8 mouse cellular contexts compared by ENCODE assay signal in the genomic region with DNA sequence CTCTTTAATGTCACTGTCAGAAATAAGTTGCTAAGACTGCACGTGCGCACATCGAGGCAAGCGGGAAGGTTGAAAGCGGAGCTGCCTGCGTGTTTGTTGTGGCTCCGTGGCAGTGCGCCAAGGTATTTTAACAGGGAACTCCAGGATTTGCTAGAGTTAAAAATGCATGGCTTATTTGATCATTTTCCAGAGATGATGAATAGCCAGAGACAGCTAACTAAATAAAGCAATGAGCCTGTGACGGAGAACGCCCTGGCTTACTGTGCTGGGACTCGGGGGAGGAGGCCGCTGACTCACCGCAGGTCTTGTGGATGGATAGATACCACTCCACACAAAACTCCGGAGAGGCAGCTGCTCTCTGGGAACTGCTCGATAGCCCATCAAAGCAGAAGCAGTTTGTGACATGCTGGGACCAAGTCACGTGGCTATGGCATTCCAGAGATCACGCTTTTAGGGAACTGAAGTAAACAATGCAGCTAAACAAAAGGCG. TPM values are rescaled to one million over a fixed set of nuclear protein-coding genes. Genes with fewer than 3 reads are reported as not detected.
DNase-seq lines count a peak whose midpoint lies in the region; ATAC-seq and TF ChIP-seq lines count a peak whose summit lies in the region.

No protein-coding gene starts in this region.

- 44% methylated on average over 18 of the region's 18 CpGs for WGBS in hindbrain, embryonic 12.5 days
- 13% methylated on average over 18 of the region's 18 CpGs for WGBS in lung, postnatal 0 days

- no peaks in the 10 kb centered on the region; the same call in 1 of the 2 replicates for H3K27me3 ChIP-seq in hindbrain, embryonic 12.5 days
- no peaks in the 10 kb centered on the region for H3K27me3 ChIP-seq in lung, postnatal 0 days (replicated peaks; ENCODE audit: insufficient read depth, low read length)

- peaks cover 12% of the 10 kb centered on the region for H3K4me1 ChIP-seq in hindbrain, embryonic 12.5 days
- H3K4me1 ChIP-seq in lung, postnatal 0 days (ENCODE audit: insufficient read depth, low read depth, low read length) = 0 out of 2 replicates have a peak, but pooled peaks cover 5% of the 10 kb centered on the region

- peak; percentile 42 for DNase-seq in gastrocnemius, adult 2 months
- no peak for DNase-seq in gastrocnemius, postnatal 25 days
- DNase-seq in urinary bladder, postnatal 14 days (ENCODE audit: low spot score) = peak; percentile 54
- DNase-seq in urinary bladder, postnatal 10 days (ENCODE audit: low spot score) = no peak
- peak; percentile 84 for DNase-seq in lung, postnatal 0 days (ENCODE audit: low spot score)
- peak; percentile 26 for DNase-seq in urinary bladder, postnatal 25 days (ENCODE audit: low spot score)
- no peak for DNase-seq in gastrocnemius, adult 8-10 months (ENCODE audit: low spot score in 2 of 2)

- no peak for ATAC-seq in hindbrain, embryonic 12.5 days (ENCODE audit: low FRiP score)
- peak; percentile 77 for ATAC-seq in lung, postnatal 0 days

- H3K9ac ChIP-seq in hindbrain, embryonic 12.5 days = no peak overlapping the region
- H3K9ac ChIP-seq in lung, postnatal 0 days (replicated peaks; ENCODE audit: low read depth) = no peak overlapping the region

- intact Hi-C loops in gastrocnemius, adult 2 months (cut with DNase I) = loop anchor here (10.0 kb wide), 1 partner anchor 118 kb away; a partner anchor contains a TSS

- no peak for TF ChIP-seq CTCF in gastrocnemius, adult 2 months (IDR thresholded peaks at IDR 0.05)
- TF ChIP-seq CTCF in lung, postnatal 0 days (IDR thresholded peaks at IDR 0.05) = no peak

- H3K9me3 ChIP-seq in hindbrain, embryonic 12.5 days (replicated peaks) = no peaks in the 10 kb centered on the region
- H3K9me3 ChIP-seq in lung, postnatal 0 days (ENCODE audit: low read length) = no peaks in the 10 kb centered on the region

- TF ChIP-seq EP300 in lung, postnatal 0 days (IDR thresholded peaks at IDR 0.05) = no peak; the same call in 1 of the 2 replicates

- no peak overlapping the region for H3K27ac ChIP-seq in gastrocnemius, adult 2 months
- H3K27ac ChIP-seq in hindbrain, embryonic 12.5 days = no peak overlapping the region; the same call in 1 of the 2 replicates
- no peak overlapping the region for H3K27ac ChIP-seq in lung, postnatal 0 days (ENCODE audit: low read length)

- H3K36me3 ChIP-seq in hindbrain, embryonic 12.5 days = no peaks in the 10 kb centered on the region
- H3K36me3 ChIP-seq in lung, postnatal 0 days (ENCODE audit: insufficient read depth, low read length) = no peaks in the 10 kb centered on the region

- peak overlapping the region; percentile 26 for H3K4me3 ChIP-seq in gastrocnemius, adult 2 months
- H3K4me3 ChIP-seq in hindbrain, embryonic 12.5 days = no peak overlapping the region
- H3K4me3 ChIP-seq in lung, postnatal 0 days (ENCODE audit: low read depth, low read length) = no peak overlapping the region

- peak overlapping the region; percentile 15; the same call in 1 of the 2 replicates for H3K4me2 ChIP-seq in hindbrain, embryonic 12.5 days (replicated peaks)
- H3K4me2 ChIP-seq in lung, postnatal 0 days (replicated peaks; ENCODE audit: low read depth, low read length) = peak overlapping the region; percentile 33

RNA-seq across cellular contexts. Expression of a gene that starts 30.5 kb away (rescaled TPM):
- total RNA-seq in gastrocnemius, adult 2 months (2021) = under 1 TPM; 0.73 to 0.74 TPM
- under 1 TPM; 0.38 TPM for total RNA-seq in gastrocnemius, postnatal 25 days (2021)
- polyA plus RNA-seq in hindbrain, embryonic 12.5 days (2016; fragmentation: Nextera tagmentation; extraction: Ambion mirVana) = 0.44 and 1.1 TPM in 2 replicates
- 4.6 and 6.3 TPM in 2 replicates for polyA plus RNA-seq in lung, postnatal 0 days (2015; fragmentation: Nextera tagmentation; extraction: Ambion mirVana)
- total RNA-seq in gastrocnemius, adult 8-10 months (2022) = under 1 TPM; 0.39 to 0.92 (median 0.61) TPM

Comparison
In these comparisons a context has a peak if more than half of its experiments do, and no peak if none do; other contexts are left out.
1. DNase-seq: peak in gastrocnemius, adult 2 months (single experiment), urinary bladder, postnatal 14 days (single experiment), lung, postnatal 0 days (single experiment) and urinary bladder, postnatal 25 days (single experiment); none in gastrocnemius, postnatal 25 days (single experiment), urinary bladder, postnatal 10 days (single experiment) and gastrocnemius, adult 8-10 months (0 of 2).